Mouse (Mus musculus) limb, embryonic 14.5 days (tissue): ENCODE data around the gene Plekha5. TPM values are rescaled to one million over a fixed set of nuclear protein-coding genes. Genes with fewer than 3 reads are reported as not detected.

Experiments
- ATAC-seq: fragments of 200-750 bp; cut with Nextera tagmentation; 2 replicates; pipeline ENCODE4 v1.8.0; 2017; ENCODE audit warnings: low read depth, moderate number of reproducible peaks, moderate TSS enrichment; ENCODE audit not compliant: low FRiP score
- DNase-seq: peaks from one replicate; pipeline ENCODE4 v3.0.0-alpha.2; 2015; ENCODE audit warnings: low spot score
- H3K27ac ChIP-seq: fragments of 300-500 bp; sonication (generic); replicated peaks from 2 replicates; pipeline ENCODE4 v1.5.1; 2014; ENCODE audit warnings: low read depth, mild to moderate bottlenecking, low read length, moderate library complexity, mixed read lengths
- H3K27me3 ChIP-seq: fragments of 300-500 bp; sonication (generic); 2 replicates; pipeline ENCODE4 v1.6.1; 2014; ENCODE audit warnings: low read length, mixed read lengths; ENCODE audit not compliant: control insufficient read depth, insufficient read depth
- H3K36me3 ChIP-seq: fragments of 300-500 bp; sonication (generic); 2 replicates; pipeline ENCODE4 v1.6.1; 2014; ENCODE audit warnings: mild to moderate bottlenecking, low read length, moderate library complexity, mixed read lengths; ENCODE audit not compliant: control insufficient read depth, insufficient read depth
- H3K4me1 ChIP-seq: fragments of 300-500 bp; sonication (generic); 2 replicates; pipeline ENCODE4 v1.6.1; 2014; ENCODE audit warnings: antibody characterized with exemption, low read length, mixed read lengths; ENCODE audit not compliant: control insufficient read depth, insufficient read depth
- H3K4me2 ChIP-seq: fragments of 300-500 bp; sonication (generic); replicated peaks from 2 replicates; pipeline ENCODE4 v1.6.1; 2014; ENCODE audit warnings: low read depth, mild to moderate bottlenecking, low read length, moderate library complexity; ENCODE audit not compliant: severe bottlenecking
- H3K4me3 ChIP-seq: fragments of 300-500 bp; sonication (generic); replicated peaks from 2 replicates; pipeline ENCODE4 v1.5.1; 2014; ENCODE audit warnings: low read length
- H3K9ac ChIP-seq: fragments of 300-500 bp; sonication (generic); 2 replicates; pipeline ENCODE4 v1.6.1; 2014; ENCODE audit warnings: mild to moderate bottlenecking, low read depth, low read length, moderate library complexity; ENCODE audit not compliant: severe bottlenecking
- H3K9me3 ChIP-seq: fragments of 300-500 bp; sonication (generic); 2 replicates; pipeline ENCODE4 v1.6.1; 2016; ENCODE audit warnings: low read length; ENCODE audit not compliant: control insufficient read depth
- POLR2A ChIP-seq: fragments of 200-500 bp; IDR thresholded peaks from 2 replicates; pipeline ENCODE4 v1.8.0; 2012; ENCODE audit warnings: inconsistent platforms, mild to moderate bottlenecking, moderate library complexity, borderline replicate concordance; ENCODE audit not compliant: insufficient read depth, insufficient read length; ENCODE audit errors: extremely low read depth
- WGBS: fragments of 180-500 bp; shearing (Covaris S2); extraction: QIAGEN DNeasy Blood & Tissue Kit; methylation state at CpG from one replicate; pipeline ENCODE4 v1.1.7; 2014; 5-methylcytosine and 5-hydroxymethylcytosine counted together
- polyA plus RNA-seq, 2 experiments: library from polyadenylated mRNA; depleted of rRNA in 1 of 2; stranded (reverse) in 1 of 2; unstranded in 1 of 2; fragments of >200 nt; fragmentation: Nextera tagmentation in 1 of 2; extraction: Ambion mirVana in 1 of 2; gene quantifications; 2 replicates each; pipeline versions ENCODE4 v1.2.1 to v1.2.3; 2012 to 2014

The Plekha5 gene
- polyA plus RNA-seq, 2 experiments: 50.8 to 87.2 TPM

DNA sequence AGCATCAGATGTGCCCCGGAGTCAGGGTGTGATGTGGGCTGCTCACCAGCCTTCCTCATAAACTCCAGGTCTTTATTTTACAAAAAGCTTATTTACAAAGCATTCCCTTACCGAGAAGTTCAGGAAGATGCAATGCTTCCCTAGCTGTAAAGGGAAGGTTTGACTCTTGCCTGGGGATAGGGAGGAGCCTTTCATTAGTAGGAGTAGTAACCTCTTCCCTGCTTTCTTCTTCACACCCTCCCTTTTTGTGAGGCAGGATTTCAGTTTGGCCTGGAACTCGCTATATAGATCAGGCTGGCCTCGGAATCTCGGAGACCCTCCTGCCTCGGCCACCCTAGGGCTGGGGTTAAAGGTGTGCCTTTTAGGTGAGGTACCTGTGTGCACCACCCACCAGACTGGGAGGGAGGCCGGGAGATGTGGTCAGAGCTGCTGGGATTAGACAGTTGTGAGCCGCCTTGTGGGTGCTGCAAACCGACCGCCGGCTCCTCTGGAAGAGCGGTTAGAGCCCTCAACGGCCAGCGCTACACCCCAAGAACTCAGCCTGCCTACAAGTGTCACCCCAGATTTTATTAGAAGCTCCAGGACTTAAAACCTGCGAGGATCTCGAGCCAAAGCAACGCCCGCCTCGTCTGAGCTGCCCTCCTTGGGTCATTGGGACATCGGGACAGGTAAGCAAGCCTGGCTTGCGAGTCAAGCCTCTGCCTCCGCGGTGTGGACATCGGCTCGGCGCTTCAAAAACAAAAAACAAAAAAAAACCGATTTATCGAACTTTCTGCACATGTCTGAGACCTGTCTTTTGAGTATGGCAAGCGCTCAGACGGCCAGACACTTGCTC is 198.8 kb downstream of the Plekha5 start, which contains the start of gene Aebp2:
Gene Aebp2 (plus strand): TSS at position 273 of the 835 bp plus-strand sequence.
- Histone ChIP-seq H3K27ac (peak within 1 kb of the TSS; percentile 97), H3K36me3 (no peaks in the 10 kb centered on the region), H3K9me3 (no peaks in the 10 kb centered on the region), H3K4me1 (peaks cover 25% of the 10 kb centered on the region), H3K4me3 (peak within 1 kb of the TSS; percentile 99), H3K27me3 (no peaks in the 10 kb centered on the region), H3K9ac (peak within 1 kb of the TSS; percentile 97), H3K4me2 (peak within 1 kb of the TSS; percentile 67)
- no peak for TF ChIP-seq POLR2A
- ATAC-seq (no peak), DNase-seq (no peak)
- 38% methylated on average over 30 of the region's 30 CpGs for WGBS

DNA sequence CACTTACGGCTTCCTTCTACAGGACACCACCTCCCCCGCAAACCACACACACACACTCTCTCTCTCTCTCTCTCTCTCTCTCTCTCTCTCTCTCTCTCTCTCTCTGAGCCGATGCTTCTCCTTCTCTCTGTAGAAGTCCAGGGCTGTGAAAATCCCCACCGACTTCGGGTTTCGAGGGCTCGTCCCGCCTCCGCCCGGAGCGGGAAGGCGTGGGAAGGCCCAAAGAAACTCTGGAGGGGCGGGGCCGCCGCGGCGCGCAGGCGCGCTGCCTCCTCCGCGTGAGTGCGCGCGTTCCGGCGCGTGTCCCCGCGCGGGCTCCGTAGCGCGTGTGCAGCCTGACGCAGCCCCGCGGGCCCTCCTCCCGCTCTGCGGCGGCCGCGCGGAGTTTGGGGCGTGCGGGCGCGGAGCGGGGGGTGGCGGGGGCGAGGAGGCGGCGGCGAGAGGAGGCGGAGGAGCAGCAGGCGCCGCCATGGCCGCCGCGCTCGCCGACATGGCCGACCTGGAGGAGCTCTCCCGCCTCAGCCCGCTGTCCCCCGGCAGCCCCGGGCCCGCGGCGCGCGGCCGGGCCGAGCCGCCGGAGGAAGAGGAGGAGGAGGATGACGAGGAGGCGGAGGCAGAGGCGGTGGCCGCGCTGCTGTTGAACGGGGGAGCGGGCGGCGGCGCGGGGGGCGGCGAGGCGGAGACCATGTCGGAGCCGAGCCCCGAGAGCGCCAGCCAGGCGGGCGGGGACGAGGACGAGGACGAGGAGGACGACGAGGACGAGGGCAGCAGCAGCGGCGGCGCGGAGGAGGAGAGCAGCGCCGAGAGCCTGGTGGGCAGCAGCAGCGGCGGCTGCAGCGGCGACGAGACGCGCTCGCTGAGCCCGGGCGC is 199.6 kb downstream of the Plekha5 start:
- H3K9ac ChIP-seq: peak overlapping the region; percentile 97
- peak; percentile 32; the same call in 1 of the 2 replicates for TF ChIP-seq POLR2A
- peak overlapping the region; percentile 97 for H3K27ac ChIP-seq
- H3K9me3 ChIP-seq: no peaks in the 10 kb centered on the region
- no peaks in the 10 kb centered on the region for H3K36me3 ChIP-seq
- under 1% methylated on average over 73 of the region's 117 CpGs for WGBS
- peaks cover 25% of the 10 kb centered on the region for H3K4me1 ChIP-seq
- no peaks in the 10 kb centered on the region for H3K27me3 ChIP-seq
- peak overlapping the region; percentile 67 for H3K4me2 ChIP-seq
- H3K4me3 ChIP-seq: peak overlapping the region; percentile 99
- DNase-seq (peak; percentile 94), ATAC-seq (peak; percentile 92)

DNA sequence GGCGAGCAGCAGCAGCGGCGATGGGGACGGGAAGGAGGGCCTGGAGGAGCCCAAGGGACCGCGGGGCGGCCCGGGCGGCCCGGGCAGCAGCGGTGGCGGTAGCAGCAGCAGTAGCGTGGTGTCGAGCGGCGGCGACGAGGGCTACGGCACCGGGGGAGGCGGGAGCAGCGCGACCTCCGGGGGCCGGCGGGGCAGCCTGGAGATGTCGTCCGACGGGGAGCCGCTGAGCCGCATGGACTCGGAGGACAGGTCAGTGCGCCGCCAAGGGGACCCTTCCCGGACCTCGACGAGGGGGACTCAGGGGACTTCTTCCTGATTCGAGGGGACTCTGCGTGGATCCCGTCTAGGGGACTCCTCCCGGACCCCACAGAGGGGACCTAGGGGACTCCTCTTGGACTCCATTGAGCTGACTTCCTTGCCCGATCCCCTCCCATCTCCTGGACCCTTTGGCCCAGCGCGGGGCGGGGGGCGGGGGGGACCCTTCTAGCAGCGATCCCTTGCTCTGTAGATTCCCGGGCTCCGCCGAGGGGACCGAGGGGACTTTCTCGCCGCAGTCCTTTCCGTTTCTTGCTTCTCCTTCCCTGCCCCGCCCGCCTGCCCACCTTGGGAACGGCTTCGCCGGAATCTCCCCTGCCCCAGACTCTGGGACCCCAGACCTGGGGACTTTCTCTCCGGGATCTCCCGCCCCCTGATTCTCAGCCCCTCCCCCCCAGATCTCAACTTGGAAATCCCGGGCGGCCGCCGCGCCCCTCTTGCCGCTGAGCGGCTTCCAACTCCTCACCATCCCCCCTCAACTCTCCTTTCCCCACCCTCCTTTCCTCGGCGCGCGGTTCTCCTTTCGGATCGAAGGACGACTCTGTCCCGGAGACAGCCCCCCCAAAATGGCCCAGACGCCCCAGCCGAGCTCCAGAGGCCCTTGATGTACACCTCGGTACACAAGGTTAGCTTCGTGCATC is 200.5 kb downstream of the Plekha5 start:
- TF ChIP-seq POLR2A: no peak
- H3K36me3 ChIP-seq: no peaks in the 10 kb centered on the region
- H3K4me2 ChIP-seq: peak overlapping the region; percentile 67
- DNase-seq (peak; percentile 70), ATAC-seq (peak; percentile 5; the same call in 1 of the 2 replicates)
- H3K9ac ChIP-seq: peak overlapping the region; percentile 97
- H3K4me3 ChIP-seq: peak overlapping the region; percentile 99
- WGBS: 0% methylated on average over 42 of the region's 80 CpGs
- peaks cover 28% of the 10 kb centered on the region for H3K4me1 ChIP-seq
- H3K9me3 ChIP-seq: no peaks in the 10 kb centered on the region
- H3K27me3 ChIP-seq: no peaks in the 10 kb centered on the region
- peak overlapping the region; percentile 97 for H3K27ac ChIP-seq

DNA sequence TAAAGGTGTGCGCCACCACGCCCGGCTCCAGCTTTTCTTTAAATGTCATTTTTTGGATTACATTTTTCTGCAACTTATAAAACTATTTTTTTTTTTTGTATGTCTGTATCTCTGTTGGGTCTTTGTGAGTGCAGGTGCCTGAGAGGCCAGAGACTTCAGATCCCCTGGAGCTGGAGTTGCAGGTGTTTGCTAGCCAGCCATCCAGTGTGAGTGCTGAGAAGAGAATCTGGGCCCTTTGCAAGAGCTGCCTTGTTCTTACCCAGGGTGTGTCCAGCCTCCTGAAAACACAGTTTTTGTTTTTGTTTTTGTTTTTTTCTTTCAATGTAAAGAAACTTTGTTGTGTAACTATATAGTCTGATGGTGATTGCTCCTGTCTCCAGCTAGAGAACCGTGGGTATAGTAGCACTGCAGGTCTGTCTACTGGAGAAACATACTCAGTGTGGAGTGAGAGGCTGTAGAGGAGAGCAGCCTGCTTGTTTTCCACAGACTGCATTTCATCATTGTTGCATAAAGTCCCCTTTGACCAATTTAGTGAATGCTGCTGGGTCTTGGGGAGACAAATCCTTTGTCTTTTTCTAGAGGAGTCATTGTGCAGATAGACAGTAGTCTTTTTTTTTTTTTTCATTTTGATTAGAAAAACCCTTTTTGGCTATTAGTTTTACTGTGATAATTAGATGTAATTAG is 205.5 kb downstream of the Plekha5 start:
- DNase-seq (no peak), ATAC-seq (no peak)
- H3K36me3 ChIP-seq: peaks cover 9% of the 10 kb centered on the region
- H3K9me3 ChIP-seq: no peaks in the 10 kb centered on the region
- peaks cover 31% of the 10 kb centered on the region for H3K4me1 ChIP-seq
- no peak overlapping the region for H3K9ac ChIP-seq
- no peak for TF ChIP-seq POLR2A
- H3K4me2 ChIP-seq: no peak overlapping the region
- H3K4me3 ChIP-seq: no peak overlapping the region
- no peaks in the 10 kb centered on the region for H3K27me3 ChIP-seq
- 87% methylated on average over 4 of the region's 4 CpGs for WGBS
- no peak overlapping the region for H3K27ac ChIP-seq
